Mouse (Mus musculus) urinary bladder, postnatal 10 days (tissue): Measurements from ENCODE around the gene Fastkd5.

Experiments
- DNase-seq: peaks from one replicate; pipeline ENCODE4 v3.0.0; 2022; ENCODE audit warnings: low spot score

The Fastkd5 gene

DNA sequence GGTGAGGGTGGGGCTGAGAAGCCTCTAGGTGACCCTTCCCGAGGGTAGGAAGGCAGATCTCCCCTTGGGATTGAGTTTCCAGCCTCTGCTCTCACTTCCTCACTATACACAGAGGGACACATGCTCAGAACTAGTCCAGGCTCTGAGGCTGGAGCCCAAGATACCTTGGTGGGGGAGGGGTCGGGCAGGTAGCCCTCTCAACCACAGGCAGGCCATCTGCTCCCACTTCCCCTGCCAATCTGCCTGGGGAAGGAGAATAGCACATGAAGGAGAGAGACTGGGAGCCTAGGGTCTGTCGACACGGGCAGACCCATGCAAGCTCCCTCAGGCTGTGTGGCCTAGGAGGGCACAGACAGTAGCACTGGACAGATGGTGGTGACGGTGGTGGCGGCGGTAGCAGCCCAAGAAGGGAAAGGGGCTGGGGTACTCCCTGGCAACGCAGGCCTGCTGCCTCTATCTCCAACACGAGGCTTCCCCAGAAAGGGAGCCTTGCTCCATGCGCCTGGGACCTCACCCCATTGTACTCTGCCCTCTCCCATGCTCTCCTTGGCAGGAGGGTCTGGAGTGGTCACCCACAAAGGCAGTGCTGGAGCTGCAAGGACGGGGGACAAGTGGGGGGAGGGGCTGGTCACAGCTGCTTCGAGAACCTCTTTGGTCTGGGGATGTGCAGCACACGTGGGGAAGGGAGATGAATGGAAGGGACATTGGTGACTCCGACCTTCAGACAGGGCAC, 4.3 kb upstream of the Fastkd5 start:
- DNase-seq, result no peak

DNA sequence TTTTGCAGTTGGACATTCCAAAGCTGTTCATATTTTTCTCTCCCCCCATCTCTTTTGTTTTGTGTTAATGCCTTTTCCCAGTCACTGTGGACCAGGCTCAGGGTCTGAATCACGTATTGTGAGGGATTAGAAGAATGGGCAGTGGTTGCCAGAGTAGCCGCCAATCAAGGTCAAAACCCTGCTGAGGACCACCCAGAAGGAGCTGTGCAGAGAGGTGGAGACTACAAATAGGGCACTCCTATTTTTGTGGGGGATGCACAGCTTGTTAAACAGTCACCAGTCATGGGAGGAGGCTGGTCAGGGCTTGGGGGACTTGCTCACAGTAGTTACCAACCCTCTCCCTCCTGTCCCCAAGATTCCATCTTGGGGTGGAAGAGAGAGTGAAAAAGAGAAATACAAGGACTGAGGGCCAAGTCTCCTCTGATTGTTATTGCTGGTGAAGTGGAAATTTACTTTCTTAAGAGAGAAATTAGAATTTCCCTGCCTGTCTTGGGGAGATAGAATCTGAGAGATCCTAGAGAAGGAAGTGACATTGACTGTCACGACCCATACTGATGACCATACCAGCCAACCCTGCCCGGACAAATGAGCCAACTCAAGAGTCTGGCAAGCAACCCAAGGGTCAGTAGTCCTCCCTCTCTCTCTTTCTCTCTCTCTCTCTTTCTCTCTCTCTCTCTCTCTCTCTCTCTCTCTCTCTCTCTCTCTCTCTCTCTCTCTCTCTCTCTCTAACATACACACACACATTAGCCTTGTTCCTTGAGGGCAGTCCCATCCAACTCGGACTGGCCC, 3.3 kb upstream of the Fastkd5 start:
- no peak for DNase-seq

DNA sequence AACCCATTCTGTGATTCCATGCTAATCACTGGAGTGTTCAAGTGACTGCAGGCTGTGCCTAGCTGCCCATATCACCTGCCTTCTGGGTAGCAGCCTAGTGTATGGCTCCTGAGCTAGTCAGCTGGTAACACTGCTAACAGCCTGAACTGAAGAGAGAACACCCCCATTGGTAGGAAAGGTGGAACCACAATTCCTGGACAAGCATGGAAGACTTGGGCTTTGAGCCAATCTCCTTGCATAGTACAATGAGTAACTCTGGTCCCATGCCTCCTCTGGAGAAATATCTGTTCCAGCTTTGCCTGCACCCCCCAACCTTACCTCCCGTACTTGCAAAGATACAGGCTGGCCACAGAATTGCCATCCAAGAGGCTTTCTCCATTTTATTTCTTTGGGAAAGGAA, 2.6 kb upstream of the Fastkd5 start:
- no peak for DNase-seq

DNA sequence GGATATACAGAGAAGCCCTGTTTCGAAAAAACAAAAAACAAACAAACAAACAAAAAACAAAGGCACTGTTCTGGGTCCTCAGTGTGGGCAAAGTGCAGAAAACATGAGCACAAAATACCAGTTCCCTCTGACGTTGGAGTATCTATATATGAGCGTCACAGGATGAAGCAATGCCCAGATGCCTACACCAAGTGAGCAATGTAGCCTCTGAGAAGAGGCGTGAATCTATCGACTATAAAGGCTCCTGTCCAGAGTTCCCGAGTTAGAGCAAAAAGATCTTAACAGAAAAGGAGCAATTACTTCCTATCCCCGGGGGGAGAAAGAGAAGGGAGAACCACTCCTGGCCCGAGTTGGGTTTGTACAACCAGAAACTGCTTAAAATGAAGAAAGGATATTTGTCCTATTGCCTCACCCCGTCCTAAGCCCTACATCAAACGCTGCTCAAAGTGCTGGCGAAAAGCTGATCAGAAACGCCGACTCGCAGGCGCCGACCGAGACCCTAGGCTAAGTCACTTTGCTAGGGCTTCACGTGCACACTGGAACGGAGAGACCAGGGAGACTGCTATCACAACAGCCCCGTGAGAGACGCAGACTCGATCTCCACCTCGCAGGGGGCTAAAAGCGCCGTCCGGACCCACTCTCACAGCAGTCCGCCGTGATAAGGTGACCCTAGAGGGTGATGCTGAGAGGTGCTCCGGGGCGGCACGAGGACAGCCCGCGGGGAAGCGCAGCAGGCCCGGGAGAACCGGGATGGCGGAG, 568 bp downstream of the Fastkd5 start:
- DNase-seq, result no peak

DNA sequence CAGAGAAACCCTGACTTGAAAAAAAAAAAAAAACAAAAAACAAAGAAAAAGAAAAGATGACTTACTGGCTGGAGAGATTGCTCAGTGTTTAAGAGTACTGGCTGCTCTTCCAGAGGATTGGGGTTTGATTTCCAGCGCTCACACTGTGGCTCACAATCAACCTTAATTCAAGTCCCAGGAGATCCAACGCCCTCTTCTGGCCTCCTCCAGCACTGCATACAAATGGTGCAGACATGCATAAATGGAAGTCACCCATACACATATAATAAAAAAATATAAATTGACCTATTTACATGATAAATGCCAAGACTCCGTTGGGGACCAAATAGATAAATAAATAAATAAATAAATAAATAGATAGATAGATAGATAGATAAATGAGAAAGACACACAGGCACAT, 1.4 kb downstream of the Fastkd5 start:
- DNase-seq, result no peak

DNA sequence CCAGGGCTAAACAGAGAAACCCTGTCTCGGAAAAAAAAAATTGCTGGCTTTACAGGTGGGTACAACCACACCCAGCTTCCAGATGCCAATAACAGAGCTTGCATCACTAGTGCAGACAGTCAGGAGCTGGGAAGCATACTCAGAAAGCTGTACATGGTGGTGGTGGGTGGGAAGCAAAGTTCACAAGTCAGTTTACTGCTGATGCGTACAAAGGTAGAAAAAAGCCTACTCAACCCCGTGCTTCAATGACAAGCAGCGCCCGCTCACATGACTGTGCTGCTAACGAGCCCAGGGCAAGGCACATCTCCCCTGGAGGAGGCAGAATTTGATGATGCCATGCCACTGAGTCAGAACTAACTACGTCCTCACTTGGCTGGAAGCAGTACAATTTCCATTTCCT, 10.9 kb downstream of the Fastkd5 start:
- DNase-seq, result no peak

DNA sequence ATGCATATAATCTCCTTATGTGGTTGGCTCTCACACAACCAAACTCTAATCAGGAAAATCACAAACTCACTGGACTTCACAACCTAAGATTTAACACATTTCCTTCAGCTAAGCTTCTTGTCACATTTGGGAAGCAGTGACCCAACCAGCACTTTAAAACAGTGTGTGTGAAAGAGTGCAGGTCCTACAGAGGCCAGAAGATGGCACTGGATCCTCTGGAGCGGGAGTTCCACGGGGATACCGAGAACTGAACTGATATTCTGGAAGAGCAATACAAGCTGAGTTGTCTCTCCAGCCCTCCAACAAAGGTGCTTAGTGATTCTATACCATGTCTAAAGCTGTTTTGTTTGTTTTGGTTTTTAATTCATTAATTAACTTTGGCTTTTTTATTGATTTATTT, 16.7 kb downstream of the Fastkd5 start:
- no peak for DNase-seq

DNA sequence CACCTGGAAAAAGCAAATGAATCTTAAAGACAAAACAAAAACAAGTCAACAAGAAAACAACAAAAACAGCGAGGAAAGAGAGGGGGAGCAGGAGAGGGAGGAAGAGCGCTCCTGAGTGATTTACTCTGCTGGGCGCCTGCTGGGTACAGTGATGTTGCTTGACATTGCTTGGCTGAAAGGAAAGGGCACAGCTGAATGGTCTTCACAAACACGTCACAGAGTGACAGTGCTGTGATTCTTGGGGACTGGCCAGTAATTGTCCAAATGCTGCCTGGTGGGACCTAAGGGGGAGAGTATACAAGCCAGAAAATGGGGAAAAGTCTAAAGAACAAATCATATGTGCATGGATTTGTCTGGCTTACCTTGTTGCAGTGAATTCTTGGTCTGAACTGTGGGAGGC, 27.6 kb downstream of the Fastkd5 start:
- DNase-seq, result no peak

DNA sequence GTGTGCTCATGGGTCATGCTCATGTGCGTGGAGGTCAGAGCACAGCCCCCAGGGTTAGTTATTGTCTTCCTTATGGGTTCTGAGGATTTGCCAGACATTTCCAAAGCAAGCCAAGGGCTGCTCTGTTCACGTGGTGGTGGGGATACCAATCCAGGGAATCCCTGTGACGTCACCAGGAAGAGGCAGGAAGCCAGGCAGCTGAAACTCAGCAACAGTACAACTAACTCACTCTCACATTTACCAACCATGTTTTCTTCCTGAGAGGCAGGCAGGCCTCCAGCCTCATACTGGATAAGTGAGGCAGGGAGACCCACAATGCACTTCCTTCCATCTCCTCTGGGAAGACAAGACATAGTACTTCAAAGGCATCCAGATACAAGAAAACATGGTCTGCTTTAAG, 31.4 kb downstream of the Fastkd5 start:
- DNase-seq, result no peak

DNA sequence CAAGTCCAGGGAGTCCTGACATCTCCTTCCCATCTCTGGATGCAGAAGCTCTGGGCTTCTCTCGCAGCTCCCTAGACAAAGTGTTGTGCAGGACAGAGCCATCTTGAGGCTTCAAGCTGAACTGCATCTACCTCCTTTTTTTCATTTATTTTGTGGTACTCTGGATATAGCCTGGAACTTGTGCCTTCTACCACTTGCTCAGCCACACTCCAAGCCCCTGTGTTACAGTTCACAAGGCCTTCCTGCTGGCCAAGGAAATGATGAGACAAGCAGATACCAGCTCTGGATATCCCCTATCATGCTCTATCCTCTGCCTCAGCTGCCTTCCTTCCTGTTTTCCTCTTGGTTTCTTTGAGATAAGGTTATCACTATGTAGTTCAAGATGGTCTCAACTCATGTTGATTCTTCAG, 32.2 kb downstream of the Fastkd5 start:
- no peak for DNase-seq

DNA sequence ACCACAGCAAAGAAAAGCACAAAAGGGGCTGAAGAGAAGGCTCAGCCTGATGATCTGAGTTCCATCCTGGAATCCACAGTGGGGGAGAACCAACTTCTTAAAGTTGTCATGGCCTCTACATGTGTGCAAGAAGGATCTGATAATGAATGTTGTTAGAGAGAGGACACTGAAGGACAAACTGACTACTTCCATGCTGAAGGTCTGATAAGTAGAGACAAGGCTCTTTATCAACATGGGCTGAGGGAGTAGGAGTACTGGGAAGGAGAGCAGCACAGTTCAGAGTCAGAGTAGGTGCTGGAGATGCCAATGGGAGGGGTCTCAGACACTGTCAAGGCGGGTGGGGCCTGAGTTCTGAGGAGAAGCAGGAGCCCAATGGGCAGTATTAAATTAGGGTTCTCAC, 34.2 kb downstream of the Fastkd5 start:
- DNase-seq, result no peak

DNA sequence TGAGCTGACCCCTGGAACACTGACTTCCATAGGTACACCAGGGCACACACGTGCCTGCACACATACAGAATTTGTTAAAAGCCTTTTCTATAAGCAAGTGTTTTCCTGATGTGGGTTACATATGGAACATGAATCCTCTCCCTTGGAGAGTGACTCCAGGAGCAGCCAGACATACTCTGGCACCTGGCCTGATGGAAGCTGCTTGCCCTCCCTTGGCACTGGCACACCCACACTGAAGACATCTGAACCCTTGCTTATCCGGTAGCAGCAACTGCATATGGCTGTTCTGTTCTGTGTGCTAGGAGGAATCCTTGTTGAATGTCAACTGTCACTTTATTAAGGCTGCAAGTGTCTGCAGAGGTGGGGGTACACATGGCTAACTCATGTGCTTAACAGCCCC, 38.8 kb downstream of the Fastkd5 start:
- DNase-seq, result no peak

DNA sequence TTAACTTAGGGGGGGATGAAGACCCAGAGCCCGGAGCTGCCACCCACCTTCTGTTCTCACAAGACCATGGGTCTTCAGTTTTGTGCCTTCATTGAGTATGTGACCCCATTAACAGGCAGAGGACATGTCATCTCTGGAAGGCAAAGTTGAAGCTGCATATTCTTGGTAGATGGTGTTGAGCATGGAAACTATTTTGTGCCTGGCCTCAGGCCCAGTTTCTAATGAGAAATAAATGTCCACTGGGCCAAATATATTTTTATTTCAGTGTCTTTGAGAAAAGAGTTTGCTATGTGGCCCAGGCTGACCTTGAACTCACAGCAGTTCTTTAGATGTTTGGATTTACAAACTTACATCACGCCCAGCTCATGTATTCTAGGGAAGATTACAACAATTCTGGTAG, 40.1 kb downstream of the Fastkd5 start:
- no peak for DNase-seq

DNA sequence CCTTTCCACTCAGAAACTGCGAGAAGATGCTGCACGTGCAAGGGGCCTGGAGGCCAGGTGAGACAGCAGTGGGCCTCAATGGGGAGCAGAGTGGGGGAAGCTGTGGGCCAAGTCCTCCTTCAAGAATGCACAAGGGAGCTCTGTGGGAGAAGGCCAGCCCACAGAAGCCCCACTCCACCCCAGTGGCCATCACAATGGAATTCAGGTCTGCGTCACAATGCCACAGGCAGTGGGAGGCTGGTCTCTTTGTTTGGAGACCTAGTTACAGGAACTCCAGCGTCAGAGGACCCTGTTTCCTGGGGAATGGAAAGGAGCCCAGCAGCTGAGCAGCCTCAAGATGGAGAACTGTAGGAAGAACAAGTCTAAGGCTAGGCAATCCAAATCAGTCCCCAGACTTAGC, 40.7 kb downstream of the Fastkd5 start:
- no peak for DNase-seq

DNA sequence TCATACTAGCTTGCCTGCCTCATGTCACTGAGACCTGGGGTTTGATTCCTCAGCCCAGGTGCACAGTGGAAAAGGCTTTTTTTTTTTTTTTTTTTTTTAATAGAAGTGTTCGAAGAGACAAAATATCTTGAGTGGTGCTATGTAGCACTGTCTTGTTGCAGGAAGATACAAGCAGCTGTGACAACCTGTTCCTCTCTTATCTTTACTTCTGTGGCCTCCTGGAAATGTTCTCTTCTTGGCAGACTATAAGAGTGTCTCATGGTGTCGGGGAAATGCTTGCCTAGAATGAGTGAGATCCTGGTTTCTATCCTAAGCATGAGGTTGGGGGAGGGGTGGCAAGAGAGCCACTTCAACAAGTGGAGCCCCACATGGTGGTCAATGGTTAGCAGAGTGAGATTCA, 41.5 kb downstream of the Fastkd5 start:
- no peak for DNase-seq

DNA sequence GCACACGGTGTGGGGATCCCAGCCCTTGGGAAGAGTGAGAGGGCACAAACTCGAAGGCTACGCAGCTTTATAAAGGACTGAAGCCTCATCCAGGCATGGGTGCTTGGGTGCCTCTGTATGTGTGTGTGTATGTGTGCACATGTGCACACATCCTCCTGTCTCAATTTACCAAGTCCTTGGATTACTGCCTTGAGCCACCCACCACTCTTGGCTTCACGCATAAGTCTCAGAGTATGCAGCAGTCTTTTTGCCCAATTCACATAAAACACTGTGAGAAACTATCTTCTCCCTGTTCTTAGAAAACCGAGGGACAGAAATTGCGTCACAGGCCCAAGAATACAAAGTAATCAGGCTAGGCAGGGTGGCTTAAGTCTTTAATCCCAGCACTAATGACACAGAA, 43.8 kb downstream of the Fastkd5 start:
- no peak for DNase-seq

DNA sequence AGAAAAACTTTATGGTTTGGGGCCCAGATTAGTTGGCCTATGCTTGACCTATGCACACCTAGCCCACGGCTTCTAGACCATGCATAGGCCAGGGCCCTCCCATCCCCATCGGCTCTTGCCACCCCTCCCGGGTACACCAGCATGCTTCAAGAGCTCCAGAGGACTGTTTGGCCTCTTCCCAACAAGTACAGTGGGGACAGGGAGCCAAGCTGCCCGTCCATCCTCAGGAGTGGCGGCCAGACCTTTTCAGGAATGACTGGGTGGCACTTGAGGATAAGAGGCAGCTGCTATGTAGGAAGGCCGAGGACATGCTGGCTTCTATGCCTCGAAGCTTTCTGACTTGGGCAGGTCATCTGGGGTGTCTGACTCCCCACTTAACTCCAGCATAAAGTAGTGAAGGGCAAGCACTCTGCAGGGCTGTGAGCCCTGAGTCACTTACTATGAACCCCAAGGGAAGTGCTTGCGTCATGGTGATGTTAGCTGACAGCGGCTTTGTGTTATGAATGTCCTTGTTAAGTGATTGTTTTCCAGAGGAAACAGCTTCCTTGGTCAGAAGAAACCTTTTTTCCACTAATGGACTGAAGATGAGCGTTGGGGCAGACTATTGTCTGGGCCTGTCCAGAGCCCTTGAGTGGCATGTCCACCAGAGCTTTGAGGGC, 45.8 kb downstream of the Fastkd5 start:
- DNase-seq, result no peak

DNA sequence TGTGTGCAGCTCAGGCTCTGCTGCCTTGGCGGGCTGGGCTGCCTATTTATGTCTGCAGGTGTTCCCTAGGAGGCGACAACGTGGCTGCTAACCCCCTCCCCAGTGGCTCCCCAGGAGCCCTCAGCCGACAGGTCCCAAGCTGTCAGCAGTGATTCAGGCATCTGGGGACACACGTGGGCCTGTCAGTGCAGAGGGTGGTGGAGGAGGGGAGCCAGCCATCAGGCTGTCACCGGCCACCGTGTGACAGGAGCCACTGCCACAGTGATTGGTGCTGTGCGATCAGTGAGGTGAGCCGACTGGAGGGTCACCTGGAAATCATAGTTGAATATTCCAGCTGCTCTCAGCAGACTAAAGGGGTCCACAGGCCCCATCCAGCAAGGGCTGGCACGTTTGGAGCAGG, 47.3 kb downstream of the Fastkd5 start, which contains the start of gene Avp:
Gene Avp, minus strand, starts transcription at position 3 of the 400 bp plus-strand sequence.
- no peak for DNase-seq

DNA sequence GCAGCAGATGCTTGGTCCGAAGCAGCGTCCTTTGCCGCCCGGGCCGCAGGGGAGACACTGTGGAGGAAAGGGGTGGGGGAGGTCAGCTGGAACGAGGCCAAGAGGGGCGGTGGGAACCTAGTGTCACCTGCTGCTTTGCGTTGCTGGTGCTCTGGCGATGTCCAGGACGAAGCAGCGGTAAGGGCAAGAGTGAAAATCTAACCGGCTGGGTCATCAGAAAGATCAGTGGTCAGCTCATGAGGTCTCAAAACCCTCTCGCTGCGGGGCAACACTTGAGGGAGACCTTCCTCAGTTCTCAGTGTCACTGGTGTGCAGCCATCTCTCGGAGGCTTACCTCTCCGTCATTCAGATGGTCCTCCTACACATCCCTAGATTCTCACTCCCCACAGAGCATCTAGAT, 48.6 kb downstream of the Fastkd5 start:
- DNase-seq, result no peak

DNA sequence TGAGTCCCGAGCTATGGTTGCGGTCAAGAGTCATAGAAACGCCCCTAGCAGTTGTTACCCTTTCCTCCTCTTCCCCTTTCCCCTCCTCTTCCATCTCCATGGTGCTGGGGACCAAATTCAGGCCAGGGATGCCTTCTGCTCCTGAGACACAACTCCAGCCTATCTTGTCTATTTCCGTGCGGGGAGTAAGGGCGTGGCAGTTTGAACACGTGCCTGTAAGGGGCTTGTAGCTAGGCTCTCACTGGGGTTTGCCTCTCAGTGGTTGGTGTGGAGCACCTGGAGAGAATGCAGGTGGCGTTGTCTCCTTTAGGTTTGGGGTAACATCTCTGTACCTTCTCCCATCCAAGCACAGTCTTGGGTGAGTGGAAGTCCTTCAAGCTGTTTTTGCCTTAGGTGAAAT, 50.0 kb downstream of the Fastkd5 start:
- no peak for DNase-seq

DNA sequence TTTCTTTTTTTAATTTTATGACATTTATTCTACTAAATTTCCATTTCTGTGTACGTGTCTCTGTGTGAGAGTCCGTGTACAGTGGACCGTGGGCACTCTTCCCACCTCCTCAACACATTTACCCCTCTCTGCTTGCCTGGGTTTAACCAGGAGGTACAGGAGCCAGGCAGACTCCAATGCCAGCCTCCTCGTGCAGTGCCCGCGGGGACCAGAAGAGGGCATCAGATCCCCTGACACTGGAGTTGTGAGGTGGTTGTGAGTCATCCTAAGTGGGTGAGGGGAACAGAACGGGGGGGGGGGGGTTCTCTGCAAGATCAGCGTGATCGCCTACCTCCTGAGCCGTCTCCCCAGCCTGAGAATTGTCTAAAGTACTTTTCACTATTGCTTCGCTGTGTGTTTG, 51.7 kb downstream of the Fastkd5 start:
- DNase-seq, result no peak

DNA sequence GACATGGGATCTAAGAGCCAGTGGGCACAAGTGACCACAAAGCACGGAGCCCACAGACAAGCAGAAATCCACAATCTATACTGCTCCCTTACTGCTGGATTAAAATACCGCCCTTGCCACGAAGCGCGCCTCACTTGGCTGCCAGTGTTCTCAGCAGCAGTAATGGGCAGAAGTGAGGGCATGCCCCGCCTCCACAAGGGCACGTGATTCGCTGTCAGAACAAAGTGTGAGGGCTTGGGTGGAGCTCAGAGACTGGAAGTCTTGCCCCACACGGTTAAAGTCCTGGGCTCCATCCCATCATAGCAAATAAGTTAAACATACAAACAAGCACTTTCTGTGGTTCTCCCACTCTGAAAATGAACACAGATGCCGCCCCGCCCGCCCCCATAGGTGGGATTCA, 52.2 kb downstream of the Fastkd5 start:
- no peak for DNase-seq
